Mouse (Mus musculus): ENCODE data around the gene Ushbp1. TPM values are rescaled to one million over a fixed set of nuclear protein-coding genes. Genes with fewer than 3 reads are reported as not detected.

Gene Ushbp1
- total and polyA plus RNA-seq, 3 experiments, result not detected

GRCm38 (mm10) chr8:71381971-71382961 lies 13.3 kb downstream of the Ushbp1 start (continued):
- TF ChIP-seq HCFC1 (IDR thresholded peaks at IDR 0.05; ENCODE audit: low read depth, low read length), result no peak
- TF ChIP-seq TCF12 (IDR thresholded peaks at IDR 0.05; ENCODE audit: low read depth, low read length), result no peak
- no peak for TF ChIP-seq CHD1 (IDR thresholded peaks at IDR 0.05; ENCODE audit: low read depth, low read length)
- no peak for TF ChIP-seq SIN3A (IDR thresholded peaks at IDR 0.05; ENCODE audit: low read length)
- no peak for TF ChIP-seq USF2 (conservative IDR thresholded peaks at IDR 0.05; ENCODE audit: low read depth, low read length)
- TF ChIP-seq UBTF (IDR thresholded peaks at IDR 0.05; ENCODE audit: low read depth, low read length), result no peak; the same call in 1 of the 2 replicates
- 0 out of 2 replicates have a peak, but pooled peaks have one; percentile 13 for TF ChIP-seq IRF4 (IDR thresholded peaks at IDR 0.05; ENCODE audit: low read depth, low read length)
- TF ChIP-seq MAZ (IDR thresholded peaks at IDR 0.05; ENCODE audit: low read depth, low read length), result no peak
- no peak for TF ChIP-seq CTCF (conservative IDR thresholded peaks at IDR 0.05 in 1 of 2, IDR thresholded peaks at IDR 0.05 in 1 of 2; ENCODE audit: low read depth in 2 of 2, low read length in 2 of 2)
- TF ChIP-seq ELF1 (IDR thresholded peaks at IDR 0.05; ENCODE audit: low read depth, low read length), result no peak
- TF ChIP-seq ZC3H11A (IDR thresholded peaks at IDR 0.05; ENCODE audit: low read depth, low read length), result no peak
- TF ChIP-seq PAX5 (IDR thresholded peaks at IDR 0.05; ENCODE audit: low read length), result no peak
- TF ChIP-seq TBP (conservative IDR thresholded peaks at IDR 0.05; ENCODE audit: low read depth, low read length), result no peak
- TF ChIP-seq EP300 (IDR thresholded peaks at IDR 0.05; ENCODE audit: low read length), result no peak
- TF ChIP-seq MAFK (IDR thresholded peaks at IDR 0.05; ENCODE audit: insufficient replicate concordance, low read length), result no peak
- TF ChIP-seq MAX (IDR thresholded peaks at IDR 0.05; ENCODE audit: low read length), result no peak
- peak; percentile 77 for TF ChIP-seq ZNF384 (IDR thresholded peaks at IDR 0.05; ENCODE audit: low read depth, low read length)
- TF ChIP-seq MYC (IDR thresholded peaks at IDR 0.05; ENCODE audit: low read depth, low read length), result no peak
- no peak for TF ChIP-seq ZMIZ1 (IDR thresholded peaks at IDR 0.05; ENCODE audit: low read depth, low read length)
- no peak for TF ChIP-seq JUN (IDR thresholded peaks at IDR 0.05; ENCODE audit: insufficient read depth, low read depth, low read length)
- TF ChIP-seq SMC3 (IDR thresholded peaks at IDR 0.05; ENCODE audit: low read depth, low read length), result no peak
- TF ChIP-seq POLR2AphosphoS2 (IDR thresholded peaks at IDR 0.05; ENCODE audit: low read depth, low read length), result no peak
- TF ChIP-seq ZKSCAN1 (IDR thresholded peaks at IDR 0.05; ENCODE audit: borderline replicate concordance, low read depth, low read length), result no peak

GRCm38 (mm10) chr8:71381421-71381970 lies 14.1 kb downstream of the Ushbp1 start, which contains the start of gene Nr2f6:
Gene Nr2f6 (minus strand): TSS chr8:71381960.
- TF ChIP-seq POLR2A (IDR thresholded peaks at IDR 0.05; ENCODE audit: low read depth, low read length) (peak; percentile 38; the same call in 1 of the 2 replicates), MXI1 (IDR thresholded peaks at IDR 0.05; ENCODE audit: low read depth, low read length) (peak; percentile 3; the same call in 1 of the 2 replicates), USF1 (IDR thresholded peaks at IDR 0.05; ENCODE audit: low read depth, low read length) (no peak), ZC3H11A (IDR thresholded peaks at IDR 0.05; ENCODE audit: low read depth, low read length) (no peak), MEF2A (IDR thresholded peaks at IDR 0.05; ENCODE audit: borderline replicate concordance, low read depth, low read length) (no peak), CHD2 (IDR thresholded peaks at IDR 0.05; ENCODE audit: low read length) (peak; percentile 28; the same call in 1 of the 2 replicates), BHLHE40 (IDR thresholded peaks at IDR 0.05; ENCODE audit: low read depth, low read length) (peak; percentile 44; the same call in 1 of the 2 replicates), UBTF (IDR thresholded peaks at IDR 0.05; ENCODE audit: low read depth, low read length) (peak; percentile 89), SIN3A (IDR thresholded peaks at IDR 0.05; ENCODE audit: low read length) (no peak)
- peak within 1 kb of the TSS; percentile 61 to 94 (median 77) for H3K4me3 ChIP-seq (replicated peaks in 1 of 3; ENCODE audit: low read depth in 2 of 3, low read length in 2 of 3, poor library complexity in 1 of 3)
- no peaks in the 10 kb centered on the region for H3K79me2 ChIP-seq (replicated peaks; ENCODE audit: control insufficient read depth, extremely low read depth, insufficient read depth, poor library complexity, severe bottlenecking)
- H3K4me1 ChIP-seq (ENCODE audit: control insufficient read depth in 1 of 2, insufficient read depth in 2 of 2), result peaks cover 15 to 50% of the 10 kb centered on the region in 2 experiments
- dilution Hi-C loops (cut with MboI; ENCODE audit: extremely low pct_ligation_motif_present, extremely low pct_unique_long_range_greater_than_20kb, low sequenced_read_pairs) (no loop called here), in situ Hi-C loops (cut with MboI; ENCODE audit: low pct_ligation_motif_present, low pct_unique_long_range_greater_than_20kb, low sequenced_read_pairs) (no loop called here)
- H3K4me2 ChIP-seq (ENCODE audit: insufficient read depth, low read depth, poor library complexity, severe bottlenecking), result peak within 1 kb of the TSS; percentile 54
- peak within 1 kb of the TSS; percentile 4; the same call in 1 of the 2 replicates for H3K27ac ChIP-seq (ENCODE audit: insufficient read depth, low read depth)
- peaks cover 0 to 21% of the 10 kb centered on the region in 2 experiments for H3K36me3 ChIP-seq (replicated peaks in 1 of 2; ENCODE audit: control insufficient read depth in 1 of 2, insufficient read depth in 1 of 2, low read length in 1 of 2)
- no peaks in the 10 kb centered on the region for H3K9me3 ChIP-seq (replicated peaks; ENCODE audit: low read length)
- H3K9ac ChIP-seq (ENCODE audit: insufficient read depth, low read depth), result peak within 1 kb of the TSS; percentile 86
- H3K27me3 ChIP-seq (replicated peaks), result no peaks in the 10 kb centered on the region
- DNase-seq (ENCODE audit: extremely low read depth), result no peak

All from CH12.LX (cell line).